Mouse (Mus musculus): ENCODE measurements around the gene Jam2. TPM values are rescaled to one million over a fixed set of nuclear protein-coding genes. Genes with fewer than 3 reads are reported as not detected.

The Jam2 gene
- polyA plus RNA-seq, 1 experiment: 44.5 TPM

GRCm38 (mm10) chr16:84744703-84745490, 29.0 kb upstream of the Jam2 start:
- H3K79me3 ChIP-seq (ENCODE audit: low read depth): no peaks in the 10 kb centered on the region
- no peaks in the 10 kb centered on the region for H3K36me3 ChIP-seq (ENCODE audit: control insufficient read depth, insufficient read depth)
- H3K27me3 ChIP-seq (ENCODE audit: control insufficient read depth, insufficient read depth, insufficient read length): no peaks in the 10 kb centered on the region
- no peak overlapping the region for H3K4me3 ChIP-seq (ENCODE audit: insufficient read depth, poor library complexity, severe bottlenecking)
- no peak overlapping the region for H3ac ChIP-seq (ENCODE audit: control insufficient read depth, insufficient read length, low read depth)
- TF ChIP-seq CTCF (IDR thresholded peaks at IDR 0.05; ENCODE audit: control insufficient read depth, insufficient read depth, insufficient read length) (no peak), CEBPB (IDR thresholded peaks at IDR 0.05; ENCODE audit: low read depth) (no peak), MYOG (IDR thresholded peaks at IDR 0.05; ENCODE audit: control insufficient read depth, extremely low read depth, insufficient read length) (no peak), MYOD1 (IDR thresholded peaks at IDR 0.05; ENCODE audit: control insufficient read depth, insufficient read length, low read depth) (no peak), FOSL1 (IDR thresholded peaks at IDR 0.05; ENCODE audit: insufficient read depth, low read length, poor library complexity, severe bottlenecking) (no peak), USF1 (IDR thresholded peaks at IDR 0.05; ENCODE audit: low read depth) (no peak), MAX (IDR thresholded peaks at IDR 0.05) (no peak)
- no peaks in the 10 kb centered on the region for H3K79me2 ChIP-seq (ENCODE audit: control insufficient read depth, insufficient read depth)

- Histone ChIP-seq H3K4me3 (ENCODE audit: insufficient read depth, poor library complexity, severe bottlenecking) (no peak overlapping the region), H3K79me3 (ENCODE audit: low read depth) (no peaks in the 10 kb centered on the region), H3K27me3 (ENCODE audit: control insufficient read depth, insufficient read depth, insufficient read length) (no peaks in the 10 kb centered on the region), H3K36me3 (ENCODE audit: control insufficient read depth, insufficient read depth) (no peaks in the 10 kb centered on the region), H3ac (ENCODE audit: control insufficient read depth, insufficient read length, low read depth) (no peak overlapping the region), H3K79me2 (ENCODE audit: control insufficient read depth, insufficient read depth) (no peaks in the 10 kb centered on the region)
- TF ChIP-seq MAX (IDR thresholded peaks at IDR 0.05) (no peak), CTCF (IDR thresholded peaks at IDR 0.05; ENCODE audit: control insufficient read depth, insufficient read depth, insufficient read length) (no peak), MYOD1 (IDR thresholded peaks at IDR 0.05; ENCODE audit: control insufficient read depth, insufficient read length, low read depth) (no peak), FOSL1 (IDR thresholded peaks at IDR 0.05; ENCODE audit: insufficient read depth, low read length, poor library complexity, severe bottlenecking) (no peak), CEBPB (IDR thresholded peaks at IDR 0.05; ENCODE audit: low read depth) (no peak), MYOG (IDR thresholded peaks at IDR 0.05; ENCODE audit: control insufficient read depth, extremely low read depth, insufficient read length) (no peak), USF1 (IDR thresholded peaks at IDR 0.05; ENCODE audit: low read depth) (no peak)
Observed at GRCm38 (mm10) chr16:84745721-84746306, 28.1 kb upstream of the Jam2 start.

GRCm38 (mm10) chr16:84767956-84768355, 6.0 kb upstream of the Jam2 start:
- no peak for TF ChIP-seq FOSL1 (IDR thresholded peaks at IDR 0.05; ENCODE audit: insufficient read depth, low read length, poor library complexity, severe bottlenecking)
- no peak for TF ChIP-seq MAX (IDR thresholded peaks at IDR 0.05)
- no peak for TF ChIP-seq MYOD1 (IDR thresholded peaks at IDR 0.05; ENCODE audit: control insufficient read depth, insufficient read length, low read depth)
- TF ChIP-seq CEBPB (IDR thresholded peaks at IDR 0.05; ENCODE audit: low read depth): no peak
- TF ChIP-seq USF1 (IDR thresholded peaks at IDR 0.05; ENCODE audit: low read depth): no peak
- H3ac ChIP-seq (ENCODE audit: control insufficient read depth, insufficient read length, low read depth): no peak overlapping the region
- no peak overlapping the region for H3K4me3 ChIP-seq (ENCODE audit: insufficient read depth, poor library complexity, severe bottlenecking)
- no peaks in the 10 kb centered on the region for H3K79me2 ChIP-seq (ENCODE audit: control insufficient read depth, insufficient read depth)
- H3K79me3 ChIP-seq (ENCODE audit: low read depth): no peaks in the 10 kb centered on the region
- H3K36me3 ChIP-seq (ENCODE audit: control insufficient read depth, insufficient read depth): no peaks in the 10 kb centered on the region
- H3K27me3 ChIP-seq (ENCODE audit: control insufficient read depth, insufficient read depth, insufficient read length): no peaks in the 10 kb centered on the region

GRCm38 (mm10) chr16:84769182-84769581, 4.7 kb upstream of the Jam2 start:
- H3K36me3 ChIP-seq (ENCODE audit: control insufficient read depth, insufficient read depth): no peaks in the 10 kb centered on the region
- no peaks in the 10 kb centered on the region for H3K27me3 ChIP-seq (ENCODE audit: control insufficient read depth, insufficient read depth, insufficient read length)
- H3K79me2 ChIP-seq (ENCODE audit: control insufficient read depth, insufficient read depth): peaks cover 4% of the 10 kb centered on the region
- TF ChIP-seq FOSL1 (IDR thresholded peaks at IDR 0.05; ENCODE audit: insufficient read depth, low read length, poor library complexity, severe bottlenecking) (no peak), CTCF (IDR thresholded peaks at IDR 0.05; ENCODE audit: control insufficient read depth, insufficient read depth, insufficient read length) (no peak), MYOG (IDR thresholded peaks at IDR 0.05; ENCODE audit: control insufficient read depth, extremely low read depth, insufficient read length) (no peak), USF1 (IDR thresholded peaks at IDR 0.05; ENCODE audit: low read depth) (no peak), MYOD1 (IDR thresholded peaks at IDR 0.05; ENCODE audit: control insufficient read depth, insufficient read length, low read depth) (no peak), CEBPB (IDR thresholded peaks at IDR 0.05; ENCODE audit: low read depth) (no peak), MAX (IDR thresholded peaks at IDR 0.05) (no peak)
- no peak overlapping the region for H3ac ChIP-seq (ENCODE audit: control insufficient read depth, insufficient read length, low read depth)
- peaks cover under 1% of the 10 kb centered on the region for H3K79me3 ChIP-seq (ENCODE audit: low read depth)
- no peak overlapping the region for H3K4me3 ChIP-seq (ENCODE audit: insufficient read depth, poor library complexity, severe bottlenecking)

GRCm38 (mm10) chr16:84769619-84770464, 4.1 kb upstream of the Jam2 start:
- no peak overlapping the region for H3K4me3 ChIP-seq (ENCODE audit: insufficient read depth, poor library complexity, severe bottlenecking)
- H3ac ChIP-seq (ENCODE audit: control insufficient read depth, insufficient read length, low read depth): no peak overlapping the region
- peaks cover 4% of the 10 kb centered on the region for H3K79me3 ChIP-seq (ENCODE audit: low read depth)
- no peak for TF ChIP-seq MAX (IDR thresholded peaks at IDR 0.05)
- TF ChIP-seq CEBPB (IDR thresholded peaks at IDR 0.05; ENCODE audit: low read depth): no peak
- TF ChIP-seq FOSL1 (IDR thresholded peaks at IDR 0.05; ENCODE audit: insufficient read depth, low read length, poor library complexity, severe bottlenecking): no peak
- no peak for TF ChIP-seq MYOD1 (IDR thresholded peaks at IDR 0.05; ENCODE audit: control insufficient read depth, insufficient read length, low read depth)
- no peak for TF ChIP-seq USF1 (IDR thresholded peaks at IDR 0.05; ENCODE audit: low read depth)
- no peak for TF ChIP-seq CTCF (IDR thresholded peaks at IDR 0.05; ENCODE audit: control insufficient read depth, insufficient read depth, insufficient read length)
- TF ChIP-seq MYOG (IDR thresholded peaks at IDR 0.05; ENCODE audit: control insufficient read depth, extremely low read depth, insufficient read length): no peak
- peaks cover 11% of the 10 kb centered on the region for H3K79me2 ChIP-seq (ENCODE audit: control insufficient read depth, insufficient read depth)
- no peaks in the 10 kb centered on the region for H3K36me3 ChIP-seq (ENCODE audit: control insufficient read depth, insufficient read depth)
- no peaks in the 10 kb centered on the region for H3K27me3 ChIP-seq (ENCODE audit: control insufficient read depth, insufficient read depth, insufficient read length)

Measured in C2C12 (cell line).